Mouse (Mus musculus) Patski (cell line): ENCODE data around the gene Cebpg. TPM values are rescaled to one million over a fixed set of nuclear protein-coding genes. Genes with fewer than 3 reads are reported as not detected.
A peak's percentile ranks its signal among the peaks of the same experiment; 100 is the strongest.

ENCODE experiments used
- ATAC-seq: fragments of 100-300 bp; one replicate; pipeline ENCODE4 v1.8.0; 2021
- CTCF ChIA-PET: fragments of 350-600 bp; sonication (Branson Sonifier 250); formaldehyde crosslinking; loops from one replicate; lab custom pipeline; 2022; ENCODE audit warnings: inconsistent platforms; lab: Charles Lee
- POLR2A ChIA-PET: fragments of 350-600 bp; sonication (Branson Sonifier 250); formaldehyde crosslinking; loops from one replicate; lab custom pipeline; 2022; ENCODE audit warnings: antibody characterized with exemption, inconsistent platforms; lab: Charles Lee
- DNase-seq: peaks from one replicate; pipeline ENCODE4 v3.0.0-alpha.2; 2011; ENCODE audit warnings: low read depth, low spot score
- H3K27me3 ChIP-seq: fragments of 371-371 bp; one replicate; pipeline ENCODE4 v1.5.1; 2021
- CTCF ChIP-seq: fragments of 100-300 bp; IDR thresholded peaks from one replicate; pipeline ENCODE4 v1.5.1; 2021
- in situ Hi-C: fragments of 300-500 bp; cut with MboI; formaldehyde crosslinking; loops from 3 replicates; pipeline ENCODE4 v1.11.1; 2018; ENCODE audit warnings: low pct_unique_long_range_greater_than_20kb, mixed read lengths
- polyA plus RNA-seq: library from polyadenylated mRNA; unstranded; gene quantifications from one replicate; pipeline ENCODE4 v1.2.3, GENCODE M21; 2021

Gene Cebpg
- polyA plus RNA-seq, 1 experiment from 2014 or later: 30.2 TPM

DNA sequence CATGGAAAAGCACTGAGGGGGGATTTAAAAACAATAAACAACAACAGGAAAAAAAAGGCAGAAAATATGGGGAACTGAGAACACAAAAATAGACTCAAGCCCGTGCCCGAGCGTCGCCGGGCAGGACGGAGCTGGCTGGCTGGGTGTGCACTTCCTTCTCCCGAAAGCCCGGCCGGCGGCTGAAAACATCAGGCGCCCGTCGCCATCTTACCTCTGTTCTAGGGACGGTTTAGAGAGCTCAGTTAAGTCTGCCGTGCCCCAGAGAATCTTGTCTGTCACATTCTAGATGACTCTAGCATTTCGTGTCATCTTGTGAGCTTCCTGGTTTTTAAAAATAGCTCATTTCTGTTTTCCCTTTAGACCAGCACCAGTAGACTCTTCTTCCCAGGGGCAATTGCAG, 27.8 kb downstream of the Cebpg start:
- POLR2A ChIA-PET: interaction anchor here (1.7 kb wide), 1 partner anchor 14 kb away, joined by 5 read pairs; no protein-coding TSS in a partner anchor
- CTCF ChIA-PET: interaction anchor here (1.0 to 5.4 kb wide), 5 partner anchors 22 to 179 kb away, joined by 3 to 61 read pairs (median 5); no protein-coding TSS in a partner anchor
- no peak for TF ChIP-seq CTCF
- no peaks in the 10 kb centered on the region for H3K27me3 ChIP-seq
- in situ Hi-C loops: loop anchor here (10.0 kb wide), 1 partner anchor 236 kb away; no protein-coding TSS in a partner anchor
- ATAC-seq (no peak), DNase-seq (no peak)

DNA sequence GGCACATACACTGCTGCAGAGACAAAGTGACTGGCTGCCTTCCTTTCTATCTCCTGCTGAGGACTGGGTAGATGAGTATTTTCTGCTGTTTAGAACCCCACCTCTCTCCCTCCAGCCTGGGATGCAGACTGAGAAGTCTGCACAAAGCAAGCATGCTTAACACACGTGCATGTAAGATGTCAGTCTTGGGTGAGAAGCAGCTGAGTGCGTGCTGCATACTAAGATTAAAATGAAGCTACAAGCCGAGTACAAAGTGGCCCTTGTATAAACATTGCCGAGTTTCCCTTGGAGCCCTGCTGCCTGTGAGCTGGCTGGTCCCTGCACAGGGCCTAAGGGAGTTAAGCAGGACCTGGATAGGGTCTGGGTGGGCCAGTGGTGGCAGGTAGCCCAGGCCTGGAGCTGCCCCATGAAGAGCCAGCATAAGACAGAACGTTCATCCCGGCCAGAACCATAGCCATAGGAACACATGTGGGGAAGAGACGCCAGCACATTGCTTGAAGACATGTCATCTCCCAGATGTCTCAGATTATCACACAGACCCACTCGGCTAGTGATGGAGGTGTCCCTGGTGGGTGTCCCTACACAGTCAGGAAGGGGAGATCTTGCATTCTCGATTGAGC, 28.5 kb downstream of the Cebpg start:
- in situ Hi-C loops: loop anchor here (10.0 kb wide), 1 partner anchor 237 kb away; no protein-coding TSS in a partner anchor
- no peaks in the 10 kb centered on the region for H3K27me3 ChIP-seq

DNA sequence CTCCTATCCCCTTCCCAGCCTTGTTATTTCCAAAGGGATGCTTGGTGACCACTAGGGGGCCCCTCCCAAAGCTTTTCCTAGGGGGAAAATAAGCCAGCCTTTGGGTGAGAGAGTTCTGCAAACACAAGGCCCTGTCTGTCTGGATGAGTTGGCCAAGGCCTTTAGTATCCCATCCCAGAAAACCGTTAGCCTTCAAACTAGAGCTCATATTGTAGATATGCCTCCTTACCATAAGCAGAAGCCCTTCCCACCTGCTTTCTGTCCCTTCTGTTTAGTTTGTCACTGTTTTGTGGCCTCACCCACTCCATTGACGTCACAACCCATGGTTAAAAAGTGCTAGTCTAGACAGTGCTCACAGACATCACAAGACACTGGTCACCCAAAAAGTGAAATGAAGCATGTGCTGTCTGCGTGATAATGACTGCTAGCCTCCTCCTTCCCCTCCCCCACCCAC, 29.5 kb downstream of the Cebpg start:
- ATAC-seq (no peak), DNase-seq (no peak)
- POLR2A ChIA-PET: interaction anchor here (0.6 to 2.0 kb wide), 3 partner anchors 92 to 144 kb away, joined by 3 to 11 read pairs (median 4); partner anchors contain the start of gene Cebpa
- no peaks in the 10 kb centered on the region for H3K27me3 ChIP-seq
- CTCF ChIA-PET: interaction anchor here (0.7 to 5.4 kb wide), 14 partner anchors 9 to 150 kb away, joined by 3 to 61 read pairs (median 3); partner anchors contain the start of gene Cebpa
- TF ChIP-seq CTCF: no peak
- in situ Hi-C loops: loop anchor here (10.0 kb wide), 1 partner anchor 238 kb away; no protein-coding TSS in a partner anchor

More for the DNA sequence above, 28.5 kb downstream of the Cebpg start:
- ChIA-PET CTCF (interaction anchor here (1.0 to 5.4 kb wide), 7 partner anchors 23 to 179 kb away, joined by 3 to 61 read pairs (median 5); no protein-coding TSS in a partner anchor), POLR2A (interaction anchor here (0.6 to 1.7 kb wide), 3 partner anchors 15 to 202 kb away, joined by 4 to 5 read pairs (median 4); no protein-coding TSS in a partner anchor)
- TF ChIP-seq CTCF: no peak
- DNase-seq (no peak), ATAC-seq (no peak)

DNA sequence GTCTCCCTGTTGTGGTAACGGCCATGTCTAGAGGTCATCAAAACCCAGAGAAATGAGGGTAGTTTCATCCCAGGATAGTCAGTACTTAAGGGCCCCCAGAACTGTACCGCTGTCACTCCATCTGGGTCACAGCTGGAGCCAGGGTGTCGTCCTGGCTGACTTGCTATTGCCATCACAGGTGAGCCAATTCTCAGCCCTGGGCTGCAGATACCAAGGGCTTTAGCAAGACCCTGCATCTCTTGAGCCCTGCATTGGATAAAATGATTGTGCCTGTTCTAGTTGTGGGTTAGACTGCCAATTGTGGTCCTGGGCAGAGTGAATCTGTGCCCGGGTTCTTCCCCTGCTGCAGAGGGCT, 30.1 kb downstream of the Cebpg start:
- CTCF ChIA-PET: interaction anchor here (0.8 to 5.4 kb wide), 16 partner anchors 9 to 151 kb away, joined by 3 to 61 read pairs (median 3); partner anchors contain the start of gene Cebpa
- TF ChIP-seq CTCF: no peak
- no peak for ATAC-seq
- POLR2A ChIA-PET: interaction anchor here (2.0 kb wide), 1 partner anchor 145 kb away, joined by 11 read pairs; no protein-coding TSS in a partner anchor
- DNase-seq: no peak
- in situ Hi-C loops: loop anchor here (10.0 kb wide), 1 partner anchor 239 kb away; no protein-coding TSS in a partner anchor
- no peaks in the 10 kb centered on the region for H3K27me3 ChIP-seq

DNA sequence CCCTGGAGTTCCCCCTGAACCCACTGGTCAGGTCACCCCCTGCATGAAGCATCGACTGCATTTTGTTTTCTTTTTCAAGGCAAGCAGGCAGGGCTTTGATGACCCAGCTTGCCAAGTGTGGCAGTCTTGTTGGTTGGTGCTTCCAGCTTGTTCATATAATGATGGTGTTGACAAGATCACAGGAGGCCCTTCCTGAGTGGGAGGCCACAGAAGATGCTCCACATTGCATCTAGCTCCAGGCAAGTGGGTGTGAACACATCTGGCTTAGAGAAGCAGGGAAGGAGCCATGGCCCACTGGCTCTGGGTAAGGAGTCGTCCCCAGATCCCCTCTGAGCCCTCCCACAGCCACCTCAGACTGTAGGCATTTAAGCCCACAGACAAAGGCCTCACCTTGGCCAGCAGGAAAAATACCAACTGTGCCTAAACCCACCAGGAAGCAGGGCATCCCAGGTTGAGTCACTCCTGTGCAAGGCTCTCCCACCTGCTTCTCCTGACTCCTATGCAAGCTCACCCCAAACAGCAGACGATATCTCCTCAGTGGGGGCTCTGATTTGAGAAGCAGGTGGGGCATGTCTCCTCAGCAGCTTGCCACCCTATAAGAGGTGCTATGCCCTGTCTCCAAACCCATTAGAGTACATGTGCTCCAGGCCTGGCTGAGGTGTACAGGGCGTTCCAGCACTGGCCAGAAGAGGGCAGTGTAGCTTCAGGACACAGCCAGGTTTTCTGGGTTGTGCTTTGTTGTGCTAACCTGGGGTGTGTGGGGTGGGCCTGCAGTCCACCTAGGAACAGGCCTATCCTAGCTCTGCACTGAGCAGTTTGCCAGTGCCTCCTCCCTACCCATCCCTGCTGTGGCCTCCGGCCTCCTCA, 30.7 kb downstream of the Cebpg start:
- in situ Hi-C loops: loop anchor here (10.0 kb wide), 1 partner anchor 239 kb away; no protein-coding TSS in a partner anchor
- TF ChIP-seq CTCF: no peak
- CTCF ChIA-PET: interaction anchor here (0.8 to 5.4 kb wide), 14 partner anchors 9 to 151 kb away, joined by 3 to 61 read pairs (median 4); partner anchors contain the start of gene Cebpa
- H3K27me3 ChIP-seq: no peaks in the 10 kb centered on the region
- ATAC-seq (peak; percentile 33), DNase-seq (no peak)
- POLR2A ChIA-PET: interaction anchor here (2.0 kb wide), 1 partner anchor 145 kb away, joined by 11 read pairs; no protein-coding TSS in a partner anchor

DNA sequence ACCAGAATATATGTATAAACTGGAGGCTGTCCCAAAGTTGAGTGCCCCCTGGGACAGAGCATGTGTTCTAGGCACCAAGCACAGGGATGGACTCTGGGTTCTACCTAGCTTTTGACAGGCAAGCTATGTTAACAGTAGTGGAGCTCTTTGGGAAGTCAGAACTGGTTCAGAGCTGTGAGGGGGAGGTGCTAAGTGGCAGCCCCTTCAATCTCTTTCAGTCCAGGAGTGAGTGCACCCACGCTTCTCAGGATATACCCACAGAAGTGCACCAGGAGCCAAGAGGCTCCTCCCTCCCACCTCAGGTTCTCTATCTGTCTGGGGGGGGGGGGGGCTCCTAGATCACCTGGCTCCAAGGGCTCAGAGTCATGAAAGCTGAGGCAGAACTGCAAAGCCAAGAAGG, 31.9 kb downstream of the Cebpg start:
- H3K27me3 ChIP-seq: no peaks in the 10 kb centered on the region
- no peak for TF ChIP-seq CTCF
- ATAC-seq (no peak), DNase-seq (no peak)
- ChIA-PET CTCF (interaction anchor here (1.3 to 5.4 kb wide), 5 partner anchors 11 to 147 kb away, joined by 3 to 61 read pairs (median 3); partner anchors contain the start of gene Cebpa), POLR2A (interaction anchor here (0.7 kb wide), 1 partner anchor 265 kb away, joined by 9 read pairs; no protein-coding TSS in a partner anchor)
- in situ Hi-C loops: loop anchor here (10.0 to 25.0 kb wide), 2 partner anchors 240 to 337 kb away; no protein-coding TSS in a partner anchor

DNA sequence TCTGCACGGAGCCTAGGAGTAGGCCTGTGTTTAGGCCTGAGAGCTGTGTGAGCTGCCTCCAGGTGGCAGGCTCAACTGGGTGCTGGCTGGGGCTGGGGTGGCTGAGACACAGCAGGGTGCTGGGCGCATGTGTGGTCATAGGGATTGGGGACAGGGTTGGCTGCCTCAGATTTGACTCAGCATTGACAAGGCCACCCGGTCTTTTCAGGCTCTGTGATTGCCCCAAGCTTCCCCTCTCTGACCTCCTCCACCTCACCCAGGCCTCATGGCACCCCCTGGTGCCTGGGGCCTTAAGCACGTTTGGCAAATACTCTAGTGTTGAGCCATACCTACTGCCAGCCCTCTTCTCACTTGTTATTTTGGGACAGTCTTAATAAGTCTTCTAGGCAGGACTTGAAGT, 33.1 kb downstream of the Cebpg start:
- ChIA-PET CTCF (interaction anchor here (0.7 to 2.6 kb wide), 6 partner anchors 9 to 346 kb away, joined by 3 to 7 read pairs (median 4); partner anchors contain the start of gene Cebpa), POLR2A (interaction anchor here (0.6 to 1.4 kb wide), 3 partner anchors 18 to 149 kb away, joined by 3 to 4 read pairs (median 3); no protein-coding TSS in a partner anchor)
- in situ Hi-C loops: loop anchor here (10.0 to 25.0 kb wide), 2 partner anchors 242 to 336 kb away; no protein-coding TSS in a partner anchor
- DNase-seq (no peak), ATAC-seq (no peak)
- no peak for TF ChIP-seq CTCF
- no peaks in the 10 kb centered on the region for H3K27me3 ChIP-seq

DNA sequence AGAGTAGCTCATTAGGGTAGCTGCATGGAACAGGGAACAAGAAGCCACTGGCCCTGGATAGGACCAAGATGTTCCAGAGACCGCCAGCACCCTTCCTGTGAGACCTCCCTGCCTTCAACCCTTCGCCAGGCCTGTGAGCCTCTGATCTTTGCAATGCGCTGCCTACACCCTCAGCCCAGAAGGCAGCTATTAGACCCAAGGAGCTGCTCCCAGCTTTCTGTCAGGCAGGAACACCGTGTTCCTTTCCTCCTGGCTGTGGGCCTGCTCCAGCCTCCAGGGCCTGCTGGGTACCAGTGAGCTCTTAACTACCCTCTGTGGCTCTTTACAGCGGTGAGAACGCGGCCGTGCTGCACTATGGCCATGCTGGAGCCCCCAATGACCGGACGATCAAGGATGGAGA, 35.0 kb downstream of the Cebpg start:
- CTCF ChIA-PET: interaction anchor here (1.0 to 2.6 kb wide), 3 partner anchors 13 to 155 kb away, joined by 3 to 7 read pairs (median 5); no protein-coding TSS in a partner anchor

DNA sequence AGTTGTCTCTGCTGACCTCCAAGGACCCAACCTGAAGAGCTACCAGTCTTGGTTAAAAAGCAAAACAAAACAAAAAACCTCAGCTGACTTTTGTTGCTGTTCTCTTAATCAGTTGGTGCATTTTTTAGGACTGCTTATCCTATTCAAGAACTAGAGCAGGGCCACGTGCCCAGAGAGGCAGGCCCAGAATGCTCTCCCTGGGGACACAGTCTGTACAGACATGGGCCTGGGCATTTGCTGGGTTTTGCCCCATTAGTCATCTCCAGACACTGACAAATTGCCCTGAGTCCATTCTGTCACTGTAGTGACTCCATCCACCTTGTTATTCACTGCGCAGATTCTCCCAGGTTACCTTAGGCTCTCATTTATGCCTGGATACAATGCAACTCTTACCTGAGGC, 41.1 kb downstream of the Cebpg start:
- in situ Hi-C loops: loop anchor here (25.0 kb wide), 1 partner anchor 328 kb away; no protein-coding TSS in a partner anchor
- ATAC-seq (no peak), DNase-seq (no peak)
- POLR2A ChIA-PET: no interaction called here
- CTCF ChIA-PET: interaction anchor here (1.0 to 1.3 kb wide), 2 partner anchors 14 to 24 kb away, joined by 3 to 4 read pairs; no protein-coding TSS in a partner anchor
- TF ChIP-seq CTCF: no peak
- no peaks in the 10 kb centered on the region for H3K27me3 ChIP-seq

More for the DNA sequence above, 35.0 kb downstream of the Cebpg start:
- no peak for ATAC-seq
- POLR2A ChIA-PET: interaction anchor here (0.5 kb wide), 1 partner anchor 307 kb away, joined by 3 read pairs; no protein-coding TSS in a partner anchor
- no peak for TF ChIP-seq CTCF
- no peak for DNase-seq
- no peaks in the 10 kb centered on the region for H3K27me3 ChIP-seq
- in situ Hi-C loops: loop anchor here (10.0 to 25.0 kb wide), 2 partner anchors 243 to 334 kb away; no protein-coding TSS in a partner anchor
